Mouse (Mus musculus) adrenal gland (tissue): ENCODE data around the gene Nop9.

ENCODE experiments used
- intact Hi-C: fragments of 180-260 bp; cut with DNase I; formaldehyde crosslinking; loops from one replicate; pipeline ENCODE4 v1.15.1; 2025

Gene Nop9

DNA sequence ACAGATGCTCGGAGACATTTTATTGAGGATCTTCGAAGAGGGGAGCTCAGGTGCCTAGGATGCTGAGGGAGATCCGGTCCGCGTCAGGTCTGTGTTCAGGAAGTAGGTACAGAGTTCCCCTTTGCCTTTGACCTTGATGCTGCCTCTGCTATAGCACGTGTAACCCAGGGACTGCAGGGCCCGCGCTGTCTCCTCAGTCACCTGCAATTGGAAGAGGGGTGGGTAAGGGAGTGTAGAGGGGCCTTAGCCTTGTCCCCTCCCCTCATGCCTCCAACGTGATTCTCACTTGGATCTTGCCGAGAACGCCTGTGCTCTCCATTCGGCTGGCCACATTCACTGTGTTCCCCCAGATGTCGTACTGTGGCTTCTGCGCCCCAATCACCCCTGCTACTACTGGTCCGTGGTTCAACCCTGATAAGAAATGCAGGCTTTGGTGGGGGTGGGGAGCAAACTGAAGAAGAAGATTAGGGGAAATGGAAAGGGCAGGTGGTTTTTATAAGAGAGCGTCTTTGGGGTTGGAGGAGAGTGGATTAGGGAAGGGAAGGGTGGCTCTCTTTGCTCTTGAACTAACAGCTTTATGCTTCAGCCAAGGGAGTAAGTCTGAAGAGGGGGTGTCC, 23.7 kb downstream of the Nop9 start:
- intact Hi-C loops = no loop called here

DNA sequence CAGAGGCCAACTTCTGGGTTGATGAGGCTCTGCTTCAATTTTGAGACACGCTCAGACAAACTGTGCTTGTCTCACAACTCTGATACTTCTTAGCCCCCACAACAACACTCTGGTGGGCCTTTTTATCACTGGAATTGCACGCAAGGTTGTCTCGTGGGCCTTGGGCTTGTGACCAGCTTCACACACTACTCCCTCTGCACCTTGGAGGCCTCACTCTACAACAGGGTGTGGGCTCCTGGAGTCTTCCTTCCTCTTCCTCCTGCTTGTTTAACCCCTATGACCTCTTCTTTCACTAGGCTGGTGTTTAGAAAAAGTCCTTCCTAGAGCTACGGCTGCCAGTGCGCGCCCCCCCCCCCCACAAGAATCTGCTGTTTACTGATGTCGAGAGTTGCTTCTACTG, 31.2 kb downstream of the Nop9 start:
- intact Hi-C loops = no loop called here

DNA sequence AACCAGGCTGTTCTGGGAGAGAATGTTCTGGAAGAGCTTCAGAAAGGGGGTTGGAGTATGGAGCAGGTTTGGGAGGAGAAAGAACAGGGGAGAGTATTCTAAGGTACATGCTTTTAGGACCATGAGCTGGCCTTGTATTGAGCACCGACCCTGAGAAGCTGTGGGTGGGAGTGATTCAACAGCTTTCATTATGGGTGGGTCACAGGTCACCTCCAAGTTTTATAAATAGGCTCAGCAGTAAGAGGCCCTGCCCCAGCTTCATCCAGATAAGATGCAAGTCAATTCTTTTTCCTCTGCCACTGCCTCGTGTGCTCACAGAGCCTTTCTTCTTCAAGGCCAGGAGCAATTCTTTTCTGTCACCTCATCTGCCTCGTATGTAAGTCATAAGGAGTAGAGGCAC, 31.7 kb downstream of the Nop9 start:
- intact Hi-C loops = no loop called here

DNA sequence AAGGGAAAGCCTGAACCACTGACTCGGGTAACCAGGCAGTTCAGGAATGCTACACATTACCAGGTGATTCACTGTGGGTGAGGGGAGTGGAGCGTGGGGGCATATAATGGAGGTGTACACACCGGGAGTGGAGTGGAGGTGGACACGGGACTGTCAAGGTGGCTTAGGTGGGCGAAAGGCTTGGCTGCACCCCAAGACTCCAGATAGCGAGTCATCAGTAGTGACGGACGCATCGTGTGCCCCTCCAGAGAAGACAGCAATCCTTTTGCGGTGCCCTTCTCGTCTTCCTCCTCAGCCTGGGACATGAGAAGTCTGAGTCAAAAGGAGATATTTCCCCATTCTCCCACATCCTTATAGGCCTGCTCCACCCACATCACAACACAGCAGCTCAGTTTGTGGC, 32.3 kb downstream of the Nop9 start:
- intact Hi-C loops = no loop called here

DNA sequence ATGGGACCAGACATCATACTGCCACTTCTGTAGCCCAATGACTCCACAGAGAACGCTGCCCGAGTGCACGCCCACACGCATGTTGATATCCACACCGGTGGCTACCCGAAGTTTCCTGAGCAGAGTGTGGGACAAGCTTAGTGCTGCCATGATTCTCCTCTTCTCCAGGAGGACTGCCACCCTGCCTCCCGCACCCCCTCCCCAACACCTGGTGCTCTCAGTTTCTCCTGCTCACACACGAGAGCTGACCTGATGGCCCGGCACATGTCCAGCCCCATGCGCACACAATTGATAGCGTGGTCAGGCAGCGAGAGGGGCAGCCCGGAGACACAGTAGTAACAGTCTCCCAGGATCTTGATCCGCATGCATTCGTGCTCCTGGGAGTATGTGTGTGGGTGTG, 33.2 kb downstream of the Nop9 start:
- intact Hi-C loops = no loop called here

DNA sequence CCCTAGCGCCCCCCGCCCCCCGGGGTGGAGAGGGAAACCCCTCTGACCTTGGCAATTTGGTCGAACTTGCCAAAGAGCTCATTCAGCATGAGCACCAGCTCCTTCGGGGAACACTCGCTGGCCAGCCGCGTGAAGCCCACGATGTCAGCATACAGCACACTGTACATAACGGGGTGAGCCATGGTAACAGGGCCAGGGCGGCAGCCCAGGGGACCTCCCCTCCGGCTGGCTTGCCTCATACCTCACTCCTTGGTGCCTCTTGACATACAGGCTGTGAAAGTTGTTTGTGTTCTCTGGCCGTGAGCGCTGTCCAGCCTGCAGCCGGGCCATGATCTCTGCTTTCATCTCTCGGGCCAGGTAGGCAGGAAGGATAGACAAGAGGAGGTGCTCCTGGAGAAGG, 34.2 kb downstream of the Nop9 start:
- intact Hi-C loops = loop anchor here (5.0 kb wide), 1 partner anchor 83 kb away; no protein-coding TSS in a partner anchor

DNA sequence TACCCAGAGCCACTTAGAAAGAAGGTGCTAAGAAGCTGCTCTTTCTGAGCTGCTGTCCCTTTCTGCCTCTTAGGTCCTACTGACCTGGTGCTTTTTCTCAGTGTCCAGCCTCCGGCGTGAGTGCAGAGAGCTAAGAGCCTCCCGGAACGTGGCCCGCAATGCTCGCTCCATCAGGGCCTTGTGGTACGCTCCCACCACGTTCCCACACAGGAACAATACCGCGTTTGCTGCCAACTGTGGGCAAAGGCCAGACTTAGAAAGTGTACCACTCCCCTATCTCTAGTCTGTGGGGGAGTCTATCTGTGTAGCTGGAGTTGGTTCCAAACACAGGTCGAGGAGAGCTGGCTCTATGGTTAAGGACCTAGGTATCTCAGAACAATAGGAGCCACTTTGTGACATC, 35.2 kb downstream of the Nop9 start:
- intact Hi-C loops = loop anchor here (5.0 kb wide), 1 partner anchor 82 kb away; no protein-coding TSS in a partner anchor

DNA sequence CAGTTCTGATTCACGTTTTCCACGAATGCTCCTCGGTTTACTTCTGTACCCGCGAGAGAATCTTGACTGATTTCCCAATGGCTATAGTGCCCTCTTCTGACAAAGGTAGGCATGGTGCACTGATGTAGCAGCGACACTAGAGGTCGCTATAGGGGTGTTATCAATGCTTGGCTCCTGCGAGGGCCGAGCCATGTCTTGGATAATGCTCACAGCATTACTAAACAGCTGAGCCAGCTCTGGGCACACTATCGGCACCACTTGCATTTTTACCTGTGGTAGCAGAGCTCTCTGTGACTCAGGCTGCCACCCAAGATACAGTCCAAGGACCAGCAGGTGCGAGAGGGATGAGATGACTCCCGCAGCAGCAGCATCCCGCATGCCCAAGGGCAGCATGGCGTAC, 35.8 kb downstream of the Nop9 start:
- intact Hi-C loops = loop anchor here (5.0 kb wide), 1 partner anchor 81 kb away; no protein-coding TSS in a partner anchor

DNA sequence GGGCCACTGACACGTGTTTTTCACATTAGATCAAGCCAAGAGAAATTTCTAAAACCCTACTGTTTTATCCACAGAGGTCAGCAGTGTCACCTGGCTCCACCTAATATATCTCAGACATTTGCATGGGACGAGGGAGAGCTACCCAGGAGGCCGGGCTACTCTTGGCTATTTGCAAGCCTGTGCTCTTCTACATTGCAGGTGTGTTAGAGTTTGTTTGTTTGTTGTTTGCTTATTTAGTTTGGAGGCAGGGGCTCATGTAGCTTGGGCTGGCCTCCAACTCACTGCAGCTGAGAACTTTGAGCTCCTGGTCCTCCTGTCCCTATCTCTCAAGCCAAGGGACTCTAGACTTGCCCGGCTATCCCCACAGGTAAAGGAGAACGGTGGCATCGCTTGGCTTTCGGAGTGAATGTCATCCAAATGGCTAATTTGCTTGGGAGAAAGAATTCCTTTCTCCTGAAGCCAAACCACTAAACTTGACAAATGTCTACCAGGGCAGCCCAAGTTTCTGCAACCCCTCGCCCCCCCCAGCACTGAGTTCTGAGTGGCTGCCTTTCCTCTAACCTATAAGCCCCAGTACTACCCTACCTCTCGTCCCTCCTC, 37.0 kb downstream of the Nop9 start:
- intact Hi-C loops = loop anchor here (5.0 kb wide), 1 partner anchor 80 kb away; no protein-coding TSS in a partner anchor

DNA sequence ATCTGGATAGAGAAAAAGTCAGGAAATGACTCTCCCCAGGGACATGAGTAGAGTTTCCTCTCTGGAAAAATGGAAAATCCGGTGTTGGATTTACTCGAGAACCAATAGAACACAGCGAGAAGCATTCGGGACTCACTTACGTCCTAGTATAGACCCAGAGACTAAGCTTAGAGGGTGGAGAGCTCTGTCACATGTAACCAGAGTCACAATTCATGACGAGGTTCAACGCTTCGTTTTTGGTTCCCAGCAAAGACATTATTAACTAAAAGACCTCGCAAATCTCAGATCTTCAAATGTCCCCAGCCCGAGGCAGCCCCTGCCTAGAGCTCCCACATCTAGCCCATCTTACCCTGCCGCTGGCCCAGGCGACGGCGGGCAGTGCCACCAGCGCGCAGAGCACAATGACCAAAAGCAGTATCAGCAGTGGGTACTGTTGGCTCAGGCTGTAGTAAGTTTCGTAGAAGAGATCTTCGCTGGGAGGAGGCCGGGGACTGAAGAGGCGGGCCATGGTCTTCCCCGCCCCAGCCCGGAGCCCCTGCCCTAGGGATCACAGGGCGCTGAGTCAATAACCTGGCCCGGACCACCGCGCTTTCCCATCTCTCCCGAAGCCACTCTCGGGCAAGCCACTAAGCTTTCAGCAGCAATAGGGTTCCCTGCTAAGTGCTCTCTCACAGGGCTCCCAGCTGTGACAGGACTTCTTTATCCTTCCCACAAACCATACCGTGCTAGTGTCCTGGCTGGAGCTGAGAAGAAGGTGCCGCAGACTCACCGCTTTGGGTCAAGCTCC, 37.9 kb downstream of the Nop9 start:
- intact Hi-C loops = loop anchor here (5.0 kb wide), 1 partner anchor 79 kb away; no protein-coding TSS in a partner anchor

DNA sequence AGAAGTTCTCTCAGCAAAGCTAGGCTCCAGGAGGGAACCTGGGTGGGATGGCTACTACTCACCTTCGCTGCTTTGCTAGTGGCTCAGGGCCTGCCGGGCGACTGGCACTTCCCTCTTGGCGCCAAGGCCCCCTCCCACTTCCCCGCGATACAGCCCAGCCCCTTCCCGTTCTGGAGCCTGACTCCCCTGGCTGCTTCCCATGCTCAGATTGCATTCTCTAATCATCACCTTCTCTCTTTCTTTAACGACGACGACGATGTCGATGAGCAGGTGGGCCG, 38.4 kb downstream of the Nop9 start, which contains the start of gene Adcy4:
TSS of gene Adcy4 (minus strand) at position 138 of the 278 bp plus-strand sequence.
- intact Hi-C loops = loop anchor here (5.0 kb wide), 1 partner anchor 78 kb away; no protein-coding TSS in a partner anchor

DNA sequence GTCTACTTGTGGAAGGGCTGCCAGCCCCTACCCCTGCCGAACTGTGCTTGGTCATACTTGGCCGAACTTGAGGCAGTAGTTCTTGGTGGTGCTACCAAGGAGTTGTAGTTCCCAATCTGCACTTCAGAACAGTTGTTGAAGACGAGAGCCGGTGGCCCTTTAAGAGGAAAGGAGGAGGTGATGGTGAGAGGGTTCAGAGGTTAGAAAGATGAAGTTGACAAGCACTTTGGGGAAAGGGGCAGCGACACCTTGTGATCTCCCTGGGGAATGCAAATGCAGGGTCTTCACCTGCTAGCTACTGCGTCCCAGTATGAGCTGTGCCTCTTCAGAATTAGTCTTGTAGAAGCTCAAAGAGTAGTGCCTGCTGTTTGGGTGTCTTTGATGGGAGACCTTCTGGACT, 39.7 kb downstream of the Nop9 start:
- intact Hi-C loops = no loop called here

DNA sequence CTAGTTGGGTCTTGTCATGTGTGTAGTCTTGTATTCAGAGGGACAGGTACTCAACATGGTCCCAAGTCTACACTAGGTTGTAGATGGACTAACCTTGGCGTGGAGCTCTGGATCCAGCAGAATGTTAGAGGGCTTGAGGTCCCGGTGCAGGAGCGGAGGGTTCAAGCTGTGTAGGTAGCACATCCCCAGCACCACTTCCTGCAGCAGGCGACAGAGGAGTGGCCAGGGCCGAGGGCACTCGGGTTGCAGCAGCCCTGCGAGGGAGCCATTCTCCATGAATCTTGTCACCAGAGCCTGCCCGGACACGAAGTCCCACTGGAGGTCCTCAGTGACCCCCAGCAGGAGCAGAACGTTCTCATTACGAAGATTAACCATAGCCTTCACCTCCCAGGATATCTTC, 42.2 kb downstream of the Nop9 start:
- intact Hi-C loops = no loop called here

DNA sequence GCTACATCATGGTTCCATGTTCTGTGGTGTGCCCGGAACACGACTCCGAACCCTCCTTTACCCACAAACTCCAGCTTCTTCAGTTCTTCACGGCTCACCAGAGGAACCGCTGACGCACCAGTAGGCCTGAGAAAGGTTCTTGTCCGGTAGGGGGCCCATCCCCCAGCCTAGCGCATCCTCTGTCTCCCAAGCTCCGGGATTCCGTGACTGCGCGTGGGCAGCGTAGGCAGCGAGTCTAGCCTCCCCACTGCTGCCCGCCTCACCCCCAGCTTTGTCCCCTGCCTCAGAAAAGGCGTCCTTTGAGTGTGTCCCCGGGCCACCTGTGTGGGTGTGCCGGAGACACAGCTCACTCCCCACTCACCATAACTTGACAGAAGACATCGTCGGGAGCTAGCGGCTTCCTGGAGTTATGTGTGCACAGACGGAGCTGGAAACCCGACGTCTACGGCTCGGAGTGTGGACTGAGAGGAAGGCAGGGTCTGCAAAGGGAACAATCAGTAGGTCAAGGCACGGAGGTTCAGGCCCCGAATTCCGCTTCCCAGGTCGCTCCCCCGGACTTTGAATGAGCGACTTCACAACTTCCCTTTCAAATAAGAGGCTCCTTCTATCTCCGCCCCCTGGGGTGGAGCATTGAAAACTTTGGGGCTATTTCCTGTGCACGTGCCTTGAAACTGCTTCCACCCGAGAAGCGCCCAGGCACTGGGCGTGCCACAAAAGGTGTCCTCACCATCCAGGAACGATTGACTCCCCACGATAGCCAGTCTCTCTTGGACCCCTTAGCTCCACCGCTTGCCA, 43.0 kb downstream of the Nop9 start, which contains the start of gene Ripk3:
TSS of gene Ripk3 (minus strand) at position 610 of the 795 bp plus-strand sequence.
- intact Hi-C loops = no loop called here

DNA sequence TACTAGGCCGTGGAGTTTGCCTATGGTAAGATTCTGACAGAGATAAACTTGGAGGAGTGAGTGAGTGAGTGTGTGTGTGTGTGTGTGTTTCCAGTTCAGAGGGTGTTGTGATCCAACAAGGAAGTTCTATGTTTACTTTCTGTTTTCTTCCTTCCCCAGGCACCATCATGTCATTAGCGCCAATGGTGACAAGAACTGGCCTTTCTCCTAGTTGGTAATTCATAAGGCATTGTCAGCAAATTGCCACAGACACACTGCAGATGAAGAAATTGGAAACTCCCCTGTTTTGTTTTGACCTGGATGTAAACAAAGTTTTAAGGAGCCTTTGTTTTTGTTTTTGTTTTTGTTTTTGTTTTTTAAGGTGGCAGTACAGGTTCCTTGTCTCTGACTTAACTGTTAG, 48.0 kb downstream of the Nop9 start:
- intact Hi-C loops = no loop called here

DNA sequence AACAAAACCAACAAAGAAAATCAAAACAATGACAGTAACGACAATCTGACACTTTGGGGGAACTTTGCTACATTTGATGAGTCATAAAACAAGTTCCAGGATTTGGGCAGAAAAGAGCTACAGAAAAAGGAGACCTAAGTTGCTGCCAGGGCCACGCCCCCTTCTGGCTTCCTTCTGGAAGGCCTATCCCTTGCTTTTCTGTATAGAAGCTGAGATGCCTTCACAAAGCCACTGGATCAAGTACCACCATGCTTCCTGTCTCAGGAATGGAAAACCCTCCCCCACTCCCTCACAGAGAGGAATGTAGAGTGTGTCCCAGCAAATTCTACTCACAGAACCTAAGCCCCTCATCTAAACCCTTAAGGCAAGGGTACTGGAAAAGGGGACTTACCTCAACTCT, 48.5 kb downstream of the Nop9 start:
- intact Hi-C loops = no loop called here

DNA sequence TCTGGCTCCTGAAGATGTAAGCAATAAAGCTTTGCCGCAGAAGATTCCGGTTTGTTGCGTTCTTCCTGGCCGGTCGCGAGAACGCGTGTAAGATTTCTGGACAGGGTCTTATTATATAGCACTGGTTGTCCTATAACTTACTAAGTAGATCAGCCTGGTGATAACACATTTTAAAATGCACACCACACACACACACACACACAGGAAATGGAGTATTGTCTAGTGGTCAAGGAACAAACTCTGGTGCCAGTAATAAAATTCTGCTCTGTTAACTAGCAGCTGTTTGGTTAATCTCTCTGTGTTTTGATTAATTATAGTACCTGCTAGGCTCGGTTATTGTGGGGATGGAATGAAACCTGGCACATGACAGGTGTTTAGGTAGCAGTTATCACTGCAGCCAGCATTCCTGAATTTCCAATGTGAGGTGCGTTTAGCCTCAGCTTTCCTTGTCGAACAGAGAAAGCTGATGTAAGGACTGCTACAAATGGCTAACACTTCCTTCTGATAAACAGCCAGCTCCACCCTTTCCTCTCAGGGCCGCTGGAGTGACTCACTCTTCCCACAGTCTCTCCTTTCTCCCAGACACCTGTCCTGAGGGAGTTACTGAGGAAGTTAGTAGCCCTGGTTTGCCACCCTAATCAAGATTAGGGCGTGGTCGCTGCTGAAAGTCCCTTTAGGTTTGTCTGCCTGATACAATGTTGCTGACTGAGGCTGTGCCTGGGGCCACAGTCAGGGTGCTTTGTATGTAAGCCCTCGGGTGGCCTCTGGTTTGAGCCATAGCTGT, 50.1 kb downstream of the Nop9 start:
- intact Hi-C loops = no loop called here
